Mouse (Mus musculus): ENCODE results near the gene Arhgef25.
"Not testable (repeated sequence)": the region's sequence is repeated elsewhere in the genome, so short reads cannot be mapped to it uniquely, and the experiment has no call there.

The Arhgef25 gene

GRCm38 (mm10) chr10:127138328-127139141 is 51.3 kb downstream of the Arhgef25 start:
- DNase-seq (ENCODE audit: low read depth, low spot score): no peak

- DNase-seq (ENCODE audit: low read depth, low spot score): no peak
Observed at GRCm38 (mm10) chr10:127137896-127138295, 52.0 kb downstream of the Arhgef25 start.

- no peak for DNase-seq (ENCODE audit: low read depth, low spot score)
Observed at GRCm38 (mm10) chr10:127136510-127136909, 53.4 kb downstream of the Arhgef25 start.

- no peak for DNase-seq (ENCODE audit: low read depth, low spot score)
Observed at GRCm38 (mm10) chr10:127135118-127135836, 54.6 kb downstream of the Arhgef25 start.

- DNase-seq (ENCODE audit: low read depth, low spot score): not testable (repeated sequence)
Observed at GRCm38 (mm10) chr10:127134394-127135035, 55.4 kb downstream of the Arhgef25 start.

Data from embryo, embryonic 11.5 days (tissue).